Mouse (Mus musculus): ENCODE measurements around the gene Calml4.

DNA sequence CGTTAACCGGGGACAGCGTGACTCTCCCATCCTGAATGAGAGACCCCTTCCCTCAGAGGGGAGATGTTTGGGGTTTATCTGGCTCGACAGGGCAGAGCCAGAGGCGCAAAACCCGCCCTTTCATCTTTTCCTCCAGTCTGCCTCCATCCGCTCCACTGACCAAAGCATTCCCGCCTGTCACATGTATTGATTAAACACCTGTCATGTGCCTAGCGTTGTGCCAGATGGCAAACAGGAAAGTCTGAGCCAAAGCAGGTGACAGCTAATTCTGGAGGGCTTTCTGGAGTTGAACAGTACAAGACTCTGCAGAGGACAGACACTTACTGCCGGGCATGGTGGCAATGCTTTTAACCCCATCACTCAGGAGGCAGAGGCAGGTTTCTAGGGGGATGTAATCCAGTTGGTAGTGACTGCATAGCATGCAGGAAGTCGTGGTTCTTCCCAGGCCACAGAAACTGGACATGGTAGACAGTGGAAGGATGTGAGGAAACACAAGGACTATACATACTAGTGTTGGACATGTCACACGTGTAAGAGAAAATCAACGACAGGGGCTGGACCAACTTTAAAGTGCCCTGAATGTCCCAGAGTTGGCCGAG is 18.6 kb upstream of the Calml4 start:
- TF ChIP-seq POLR2A (IDR thresholded peaks at IDR 0.05; ENCODE audit: borderline replicate concordance, control insufficient read depth, low read depth, low read length) (no peak), CTCF (IDR thresholded peaks at IDR 0.05; ENCODE audit: control insufficient read depth, insufficient read depth, low read length) (no peak)

Measured in bone marrow, adult 2 months (tissue).